Mouse (Mus musculus): ENCODE measurements around the gene Auts2. TPM values are rescaled to one million over a fixed set of nuclear protein-coding genes. Genes with fewer than 3 reads are reported as not detected.

Gene Auts2
- total RNA-seq, 4 experiments from 2014 or later, result 30.7 to 75.1 (median 38.7) TPM

GRCm38 (mm10) chr5:131830111-131830510 lies 713.0 kb downstream of the Auts2 start:
- no peak for DNase-seq

GRCm38 (mm10) chr5:131829248-131829647 lies 713.9 kb downstream of the Auts2 start:
- DNase-seq, result peak; percentile 71

DNA sequence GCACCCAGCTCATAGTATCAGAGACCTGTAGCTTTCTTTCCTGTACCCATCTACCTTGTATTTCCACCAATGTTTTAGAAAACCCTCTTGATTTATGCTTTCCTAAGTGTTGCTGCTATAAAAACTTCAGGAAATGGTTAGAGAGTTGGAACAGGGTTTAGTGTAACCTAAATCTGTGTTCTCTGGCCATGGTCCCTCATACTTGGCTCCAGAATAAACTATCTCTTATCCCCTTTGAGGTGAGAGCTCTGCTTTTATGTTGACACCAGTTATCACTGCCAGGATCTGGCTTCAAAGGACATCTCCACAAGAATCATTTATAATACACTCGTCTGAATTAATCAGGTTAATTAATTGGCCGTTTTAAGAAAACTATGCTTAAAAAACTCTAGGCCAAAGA lies 714.5 kb downstream of the Auts2 start:
- DNase-seq, result no peak

DNA sequence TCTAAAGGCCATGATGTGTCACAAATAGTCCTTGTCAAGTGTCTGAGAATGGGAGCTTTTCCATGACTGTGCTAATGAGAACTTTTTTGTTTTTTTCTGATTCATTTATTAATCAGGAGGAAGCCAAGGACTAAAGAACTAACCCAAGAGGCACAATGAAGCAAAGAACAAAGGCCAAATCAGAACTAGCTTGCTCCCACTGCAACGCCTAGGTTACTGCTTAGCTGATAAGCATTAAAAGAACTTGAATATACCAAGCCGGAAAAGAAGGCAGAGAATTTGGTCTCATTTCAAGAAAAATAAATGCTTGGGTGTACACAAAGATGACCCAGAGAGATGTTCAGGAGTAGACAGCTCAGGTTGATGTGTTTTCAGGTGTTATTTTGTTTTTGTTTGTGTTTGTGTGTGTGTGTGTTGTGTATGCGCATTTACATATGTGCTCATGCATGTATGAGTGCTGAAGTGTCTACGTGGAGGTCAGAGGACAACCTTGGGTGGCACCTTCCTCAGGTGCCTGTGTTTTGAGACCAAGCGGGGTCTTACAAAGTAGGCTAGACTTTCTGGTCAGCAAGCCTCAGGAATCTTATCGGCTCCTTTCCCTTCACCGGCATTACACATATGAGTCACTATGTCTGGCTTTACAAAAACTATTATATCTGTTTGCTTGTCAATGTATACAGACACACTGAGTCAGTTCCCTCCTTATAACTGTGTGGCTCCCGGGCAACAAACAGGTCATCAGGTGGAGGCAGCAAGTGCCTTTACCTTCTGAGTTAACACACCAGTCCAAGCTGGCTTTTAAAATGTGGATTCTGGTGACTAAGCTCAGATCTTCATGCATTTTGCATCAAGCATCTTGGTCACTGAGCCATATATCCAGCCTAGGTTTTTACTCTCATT lies 716.5 kb downstream of the Auts2 start:
- no peak for DNase-seq

GRCm38 (mm10) chr5:131825421-131825820 lies 717.7 kb downstream of the Auts2 start:
- DNase-seq, result no peak

DNA sequence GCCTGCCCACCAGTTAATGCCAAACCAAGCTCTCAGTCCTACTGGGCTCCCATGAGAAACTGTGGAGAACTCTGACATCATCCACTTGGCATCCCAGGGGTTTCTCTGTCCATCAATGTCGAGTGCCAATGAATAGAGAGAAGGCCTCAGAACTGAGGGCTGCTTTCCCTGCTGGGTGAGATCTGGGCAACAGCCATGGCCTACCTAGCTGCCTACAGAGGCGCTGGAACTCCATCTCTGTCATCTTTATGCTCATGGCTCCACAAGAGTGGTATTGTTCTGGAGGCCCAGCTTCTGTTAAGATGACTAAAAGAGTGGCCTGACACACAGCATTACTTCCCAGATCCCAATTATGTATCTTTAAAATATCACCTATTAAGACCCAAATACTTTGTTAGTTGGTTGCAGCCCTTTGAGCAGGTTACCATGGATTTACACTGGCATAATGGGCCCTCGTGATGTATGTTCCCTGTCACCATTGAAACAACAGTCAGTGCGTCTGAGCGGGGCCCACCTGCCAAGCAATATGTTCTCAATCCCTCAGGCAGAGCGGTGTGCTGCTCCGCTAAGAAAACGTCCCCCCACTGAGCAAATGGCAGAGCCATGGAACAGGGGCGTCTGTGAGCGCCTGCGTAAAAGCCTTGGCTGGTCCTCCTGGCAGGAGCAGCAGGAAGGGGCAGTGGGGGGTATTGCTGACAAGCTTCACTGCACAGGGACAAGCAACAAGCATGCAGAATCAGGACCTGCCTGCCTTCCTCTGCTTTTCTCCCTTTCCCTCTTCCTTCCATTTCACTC lies 718.8 kb downstream of the Auts2 start:
- DNase-seq, result no peak

GRCm38 (mm10) chr5:131821461-131821860 lies 721.7 kb downstream of the Auts2 start:
- no peak for DNase-seq

DNA sequence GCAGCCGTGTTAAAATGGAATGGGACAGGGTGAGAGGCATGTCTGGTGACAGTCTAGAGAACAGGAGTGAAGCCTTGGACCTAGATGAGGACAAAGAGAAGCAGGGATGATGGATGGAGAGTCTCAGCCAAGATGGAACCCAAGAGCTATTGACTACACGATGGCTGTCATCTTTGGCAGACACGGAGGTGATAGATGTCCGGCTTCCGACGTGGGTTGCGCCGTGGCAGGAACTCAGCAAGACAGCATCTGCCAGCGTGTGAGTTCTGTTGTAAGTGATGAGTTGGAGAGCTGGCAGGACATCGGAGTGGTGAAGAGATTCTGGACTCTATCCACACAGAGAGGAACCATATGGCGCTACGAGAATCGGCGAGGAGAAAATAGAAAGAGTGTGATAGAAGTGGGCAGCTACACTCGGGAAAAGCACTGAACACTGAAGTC lies 723.9 kb downstream of the Auts2 start:
- DNase-seq, result no peak

- DNase-seq, result no peak
Measured at GRCm38 (mm10) chr5:131815498-131815897, 727.6 kb downstream of the Auts2 start.

GRCm38 (mm10) chr5:131814503-131815003 lies 728.6 kb downstream of the Auts2 start:
- DNase-seq, result peak; percentile 36

GRCm38 (mm10) chr5:131813952-131814502 lies 729.1 kb downstream of the Auts2 start:
- no peak for DNase-seq

DNA sequence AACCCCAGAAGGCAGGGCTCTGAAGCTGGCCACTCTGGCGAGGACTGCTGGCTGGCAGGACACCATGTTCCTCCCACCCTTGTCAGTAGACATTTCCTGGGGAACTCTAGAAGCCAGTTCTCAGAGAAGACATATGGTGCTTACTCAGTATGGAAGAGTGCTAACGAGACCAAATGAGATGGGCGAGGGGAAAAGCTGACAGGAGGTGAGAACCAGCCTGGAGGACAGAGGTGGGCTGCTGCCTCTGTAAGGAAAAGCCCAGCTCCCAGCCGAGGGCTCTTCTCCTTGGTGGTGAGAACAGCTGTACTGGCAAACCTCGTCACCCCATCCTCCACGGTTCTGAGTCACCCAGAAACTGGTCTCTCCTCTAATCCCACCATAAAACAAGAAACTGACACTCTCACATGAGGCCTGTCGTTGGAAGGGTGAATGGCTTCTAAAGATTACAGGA lies 729.8 kb downstream of the Auts2 start:
- DNase-seq, result no peak

DNA sequence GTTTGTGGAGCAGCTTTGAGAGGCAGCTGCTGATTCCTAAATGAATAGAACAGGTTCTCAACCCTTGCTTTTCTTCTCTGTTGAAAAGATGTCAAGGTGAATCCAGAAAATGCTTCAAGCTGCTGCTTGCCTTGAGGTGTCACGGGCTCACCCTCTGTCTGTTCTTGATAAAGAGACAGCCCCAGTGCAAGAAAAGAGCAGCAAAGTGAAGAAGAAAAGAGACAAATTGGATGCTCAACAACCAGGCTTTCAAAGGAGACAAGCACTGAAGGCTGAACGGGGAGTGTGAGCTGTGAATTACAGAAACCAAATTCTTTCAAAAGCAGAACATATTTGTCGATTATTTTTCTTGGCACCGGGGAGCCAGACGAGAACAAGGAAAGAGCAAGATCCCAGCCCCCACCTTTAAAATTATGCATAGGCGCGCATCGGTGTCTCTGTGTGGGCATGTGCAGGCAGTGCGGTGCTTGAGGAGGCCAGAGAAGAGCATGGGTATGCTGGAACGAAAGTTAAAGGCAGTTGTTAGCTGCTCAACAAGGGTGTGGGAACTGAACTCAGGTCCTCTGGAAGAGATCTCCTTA lies 730.6 kb downstream of the Auts2 start:
- no peak for DNase-seq

DNA sequence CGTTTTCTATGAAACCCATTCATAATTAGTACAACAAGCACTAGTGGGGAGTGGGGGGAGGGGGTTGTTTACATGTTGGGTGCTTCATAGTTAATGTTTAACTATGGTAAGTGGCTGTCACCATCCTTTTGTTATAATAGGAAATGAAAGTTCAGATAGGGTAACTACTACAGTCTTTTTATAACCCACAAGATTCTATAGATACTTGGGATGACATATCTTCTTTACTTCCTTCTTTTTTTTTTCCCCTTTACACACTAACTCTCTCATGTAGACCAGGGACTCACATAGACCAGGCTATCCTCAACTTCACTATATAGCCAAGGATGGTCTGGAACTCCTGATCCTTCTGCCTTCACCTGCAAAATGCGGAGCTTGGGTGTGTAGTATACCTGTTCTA lies 736.8 kb downstream of the Auts2 start:
- DNase-seq, result no peak

DNA sequence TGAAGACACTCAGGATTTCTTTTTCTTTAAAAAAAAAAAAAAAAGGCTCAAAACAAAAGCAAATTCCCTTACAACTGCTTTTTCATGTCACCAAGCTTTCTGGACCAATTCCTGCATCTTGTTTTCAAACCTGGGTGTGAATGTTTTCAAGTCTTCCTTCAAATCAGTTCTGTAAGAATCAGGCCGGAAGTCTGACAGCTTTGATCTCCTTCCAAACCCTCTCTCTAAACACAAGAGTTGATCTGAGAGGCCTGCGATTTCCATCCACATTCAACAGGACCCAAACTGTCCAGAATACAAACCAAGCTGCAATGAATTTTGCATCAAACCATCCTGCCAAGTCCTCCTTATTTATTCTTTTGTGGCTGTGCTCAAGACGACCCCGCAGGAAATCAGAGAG lies 737.9 kb downstream of the Auts2 start:
- no peak for DNase-seq

GRCm38 (mm10) chr5:131803609-131804008 lies 739.5 kb downstream of the Auts2 start:
- DNase-seq, result no peak

DNA sequence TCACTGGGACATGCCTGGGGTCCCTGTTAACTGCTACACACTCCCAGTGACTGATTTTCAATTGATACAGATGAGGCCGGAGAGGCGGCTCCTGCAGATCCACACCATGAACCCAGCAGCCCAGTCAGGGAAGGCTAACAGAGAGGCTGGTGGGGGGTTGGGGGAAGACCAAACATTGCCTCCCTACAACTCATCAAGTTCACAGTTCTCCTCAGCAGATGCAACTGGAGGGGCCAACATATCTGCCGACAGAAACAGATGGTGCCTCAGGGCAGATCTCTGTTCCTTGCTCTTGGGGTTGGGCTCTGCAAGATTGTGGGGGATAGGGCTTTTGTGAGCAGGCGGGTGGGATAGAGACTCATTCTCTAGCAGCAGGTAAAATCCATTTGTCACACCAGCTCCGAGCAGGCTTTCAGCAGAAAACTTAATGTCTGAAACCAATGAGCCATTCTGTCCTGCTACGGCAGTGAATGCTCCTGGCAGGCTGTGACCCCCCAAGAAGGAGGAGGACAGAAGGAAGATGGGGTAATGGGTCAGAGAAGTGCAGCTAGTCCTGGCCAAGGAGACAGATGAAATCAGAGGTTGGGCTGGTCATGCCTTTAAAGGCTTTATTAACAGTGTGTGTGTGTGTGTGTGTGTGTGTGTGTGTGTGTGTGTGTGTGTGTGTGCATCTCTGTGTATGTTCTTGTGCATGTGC lies 740.7 kb downstream of the Auts2 start:
- DNase-seq, result no peak

GRCm38 (mm10) chr5:131801924-131802323 lies 741.2 kb downstream of the Auts2 start:
- no peak for DNase-seq

GRCm38 (mm10) chr5:131798373-131798772 lies 744.8 kb downstream of the Auts2 start:
- no peak for DNase-seq

DNA sequence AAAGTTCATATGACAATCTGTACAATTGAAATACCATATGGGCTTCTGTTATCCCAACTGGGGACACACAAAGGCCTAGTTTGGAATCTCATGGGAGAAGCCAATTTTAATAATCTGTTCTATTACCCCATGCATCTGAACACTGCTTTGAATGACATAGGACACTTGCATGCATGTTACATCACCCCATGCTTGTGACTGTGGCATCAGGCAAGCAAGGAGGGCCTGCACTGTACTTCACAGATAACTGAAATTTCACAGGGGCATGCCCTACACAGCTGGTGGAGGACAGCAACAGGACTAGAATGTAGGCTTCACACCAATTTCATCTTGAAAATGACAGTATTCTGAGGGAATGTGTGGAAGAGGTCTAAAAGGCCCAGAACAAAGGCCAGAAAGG lies 746.1 kb downstream of the Auts2 start:
- no peak for DNase-seq

- no peak for DNase-seq
Measured at GRCm38 (mm10) chr5:131794411-131795133, 748.6 kb downstream of the Auts2 start.

All from adrenal gland, adult 8-10 months (tissue).